Mouse (Mus musculus) forebrain, embryonic 11.5 days (tissue): ENCODE results near the gene Fam234b. TPM values are rescaled to one million over a fixed set of nuclear protein-coding genes. Genes with fewer than 3 reads are reported as not detected.

Experiments used
- polyA plus RNA-seq: library from polyadenylated mRNA; unstranded; fragments of >200 nt; fragmentation: Nextera tagmentation; extraction: Ambion mirVana; gene quantifications from 2 replicates; pipeline ENCODE4 v1.2.1, GENCODE M21; 2014

Fam234b gene
- polyA plus RNA-seq, 1 experiment from 2014 or later = 34.2 TPM

Other genes starting within 250 kb of the Fam234b start
- 3.0 and 3.1 TPM in 2 replicates for gene Apold1, start 216.3 kb upstream of the Fam234b start, polyA plus RNA-seq
- gene Ddx47, start 186.4 kb upstream of the Fam234b start, polyA plus RNA-seq = 105 and 107 TPM in 2 replicates
- 2.7 and 4.5 TPM in 2 replicates for gene Gprc5a, start 132.3 kb upstream of the Fam234b start, polyA plus RNA-seq
- gene Gprc5d, start 79.7 kb upstream of the Fam234b start, polyA plus RNA-seq = not detected in 2 replicates
- 3.0 and 4.0 TPM in 2 replicates for gene Hebp1, start within 50 bp of the Fam234b start, polyA plus RNA-seq
- gene Gsg1, start 56.4 kb downstream of the Fam234b start, polyA plus RNA-seq = 0.29 and 0.99 TPM in 2 replicates
- not detected in 2 replicates for gene Pbp2, start 112.4 kb downstream of the Fam234b start, polyA plus RNA-seq
- 2.4 and 3.2 TPM in 2 replicates for gene Emp1, start 164.6 kb downstream of the Fam234b start, polyA plus RNA-seq